Mouse (Mus musculus) ovary, postnatal 10 days (tissue): ENCODE results near the gene Dnah6.
A peak's percentile ranks its signal among the peaks of the same experiment; 100 is the strongest.

Experiments
- DNase-seq: peaks from one replicate; pipeline ENCODE4 v3.0.0; 2022; ENCODE audit warnings: low spot score

The Dnah6 gene

DNA sequence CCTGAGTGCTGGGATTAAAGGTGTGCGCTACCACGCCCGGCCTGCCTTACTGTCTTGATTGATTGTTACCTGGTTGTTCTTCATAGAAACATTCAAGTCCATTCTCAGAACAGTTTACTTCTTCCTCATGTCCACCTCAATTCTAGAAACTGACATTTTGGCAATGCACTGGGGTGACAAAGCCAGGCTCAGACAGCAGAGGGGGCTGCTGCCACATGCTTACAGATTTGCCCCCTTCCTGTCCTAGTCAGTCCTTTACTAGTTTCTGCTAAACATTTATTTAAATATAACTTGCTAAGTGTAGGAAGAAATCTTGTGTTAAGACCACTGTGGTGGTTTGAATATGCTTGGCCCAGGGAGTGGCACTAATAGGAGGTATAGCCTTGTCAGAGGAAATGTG, 192.6 kb downstream of the Dnah6 start:
- DNase-seq: no peak

- no peak for DNase-seq
Observed at GRCm38 (mm10) chr6:73027881-73028280, 193.6 kb downstream of the Dnah6 start.

GRCm38 (mm10) chr6:73026898-73027297, 194.6 kb downstream of the Dnah6 start:
- DNase-seq: no peak

GRCm38 (mm10) chr6:73020061-73020460, 201.4 kb downstream of the Dnah6 start:
- DNase-seq: no peak

DNA sequence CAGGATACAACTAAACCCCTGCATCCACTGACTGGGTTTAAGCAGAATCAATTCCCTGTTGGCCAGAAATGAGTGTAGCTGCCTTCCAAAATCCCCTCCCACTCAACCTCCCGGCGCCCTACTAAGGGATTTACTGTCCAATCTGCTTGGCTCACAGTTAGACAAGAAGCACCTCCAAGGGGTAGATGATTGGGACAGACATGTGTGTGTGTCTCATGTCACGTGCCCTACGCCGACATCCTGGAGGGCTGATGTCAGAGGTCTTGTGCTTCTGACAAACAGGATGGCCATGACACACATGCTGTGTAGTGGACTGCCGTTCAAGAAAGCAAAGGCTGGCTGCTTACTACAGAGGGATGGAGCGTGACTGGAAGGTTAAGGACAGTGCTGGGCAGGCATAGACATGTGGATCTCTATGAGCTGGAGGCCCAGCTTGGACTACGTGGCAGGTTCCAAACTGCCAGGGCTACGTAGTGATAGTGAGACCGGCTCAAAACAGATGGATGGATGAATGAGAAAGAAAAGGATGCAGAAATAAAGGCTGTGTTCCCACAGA, 202.6 kb downstream of the Dnah6 start:
- no peak for DNase-seq

- no peak for DNase-seq
Observed at GRCm38 (mm10) chr6:73014317-73015160, 206.9 kb downstream of the Dnah6 start.

DNA sequence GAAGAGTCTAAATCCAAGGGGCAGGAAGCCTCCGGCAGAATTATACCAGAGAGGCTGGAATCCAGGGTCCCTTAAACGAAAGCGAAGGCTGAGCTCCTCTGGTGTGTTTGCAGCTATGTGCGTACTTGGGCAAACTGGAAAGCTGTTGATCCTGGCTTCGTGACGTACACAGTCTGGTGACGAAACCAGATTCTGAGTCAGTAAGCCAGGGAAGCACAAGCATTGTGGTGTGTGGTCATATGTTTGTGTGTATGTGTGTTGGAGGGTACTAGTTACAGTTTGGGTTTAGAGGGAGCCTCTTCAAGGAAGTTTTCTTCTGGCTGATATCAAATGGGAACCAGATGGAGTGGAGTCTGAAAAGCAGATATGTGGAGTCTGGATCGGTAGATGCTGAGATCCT, 208.5 kb downstream of the Dnah6 start:
- DNase-seq: no peak

DNA sequence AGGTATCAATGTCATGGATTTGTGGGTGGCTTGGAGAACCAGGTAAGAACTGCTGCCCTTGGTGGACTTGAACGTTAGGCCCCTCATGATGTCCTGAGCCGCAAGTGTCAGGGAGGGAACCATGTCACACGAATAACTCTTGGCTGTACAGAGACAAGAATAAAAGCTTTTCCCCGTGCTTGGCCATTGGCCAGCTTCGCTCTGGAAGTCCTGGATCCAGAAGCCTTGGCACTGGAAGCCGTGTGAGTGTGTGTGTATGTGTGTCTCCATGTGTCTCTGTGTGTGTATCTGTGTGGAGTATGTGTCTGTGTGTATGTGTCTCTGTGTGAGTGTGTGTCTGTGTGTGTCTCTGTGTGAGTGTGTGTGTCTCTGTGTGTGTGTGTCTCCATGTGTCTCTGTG, 209.6 kb downstream of the Dnah6 start:
- DNase-seq: no peak

DNA sequence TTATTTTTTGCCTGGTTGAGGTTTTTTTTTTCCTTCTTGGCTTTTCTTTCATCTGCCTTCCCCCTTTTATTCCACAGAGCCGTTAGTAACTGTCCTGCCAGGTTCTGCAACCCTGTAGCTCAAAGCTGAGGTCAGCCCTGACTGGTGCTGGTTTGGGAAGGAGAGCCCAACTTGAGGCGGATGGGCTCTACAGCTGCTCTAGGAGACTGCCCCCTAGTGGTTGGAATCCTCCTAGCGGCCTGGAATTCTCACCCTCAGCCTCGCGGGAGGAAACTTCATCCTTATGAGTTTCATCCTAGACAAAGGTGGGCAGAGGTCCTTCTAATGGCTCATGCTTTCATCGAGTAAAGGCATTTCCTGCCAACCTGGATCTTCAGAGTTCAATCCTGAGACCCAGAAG, 211.4 kb downstream of the Dnah6 start:
- peak; percentile 45 for DNase-seq

- no peak for DNase-seq
Observed at GRCm38 (mm10) chr6:73003601-73004000, 217.8 kb downstream of the Dnah6 start.

GRCm38 (mm10) chr6:73002391-73002790, 219.1 kb downstream of the Dnah6 start:
- no peak for DNase-seq

DNA sequence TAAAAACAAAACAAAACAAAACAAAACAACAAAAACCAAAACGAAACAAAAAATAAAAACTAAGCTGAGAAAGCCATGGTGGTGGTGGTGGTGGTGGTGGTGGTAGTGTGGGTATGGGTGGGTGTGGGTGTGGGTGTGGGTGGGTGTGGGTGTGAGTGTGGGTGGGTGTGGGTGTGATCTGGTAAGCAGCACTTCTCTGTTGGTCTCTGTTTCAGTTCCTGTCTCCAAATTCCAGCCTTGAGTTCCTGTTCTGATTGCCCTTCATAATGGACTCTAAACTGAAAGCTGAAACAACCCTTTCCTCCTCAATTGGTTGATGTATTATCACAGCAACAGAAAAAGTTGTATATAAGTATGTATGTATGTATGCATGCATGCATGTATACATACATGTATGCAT, 222.6 kb downstream of the Dnah6 start:
- DNase-seq: no peak

DNA sequence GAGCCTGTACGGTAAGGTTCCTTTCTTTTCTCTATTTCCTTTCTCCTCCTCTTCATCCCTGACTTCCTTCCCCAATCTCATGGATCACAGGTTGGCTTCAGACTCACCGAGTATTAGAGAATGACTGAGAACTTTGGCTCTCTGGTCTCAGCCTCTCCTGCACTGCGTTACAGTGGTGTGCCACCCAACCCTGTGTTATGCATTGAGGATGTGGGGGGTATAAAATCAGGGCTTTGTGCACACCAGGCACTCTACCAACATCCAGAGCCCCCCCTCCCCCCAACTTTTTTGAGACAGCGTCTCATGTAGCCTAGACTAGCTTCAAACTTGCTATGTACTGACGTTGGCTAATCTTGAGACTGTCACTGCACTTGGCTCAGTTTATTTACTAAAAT, 227.8 kb downstream of the Dnah6 start:
- no peak for DNase-seq

DNA sequence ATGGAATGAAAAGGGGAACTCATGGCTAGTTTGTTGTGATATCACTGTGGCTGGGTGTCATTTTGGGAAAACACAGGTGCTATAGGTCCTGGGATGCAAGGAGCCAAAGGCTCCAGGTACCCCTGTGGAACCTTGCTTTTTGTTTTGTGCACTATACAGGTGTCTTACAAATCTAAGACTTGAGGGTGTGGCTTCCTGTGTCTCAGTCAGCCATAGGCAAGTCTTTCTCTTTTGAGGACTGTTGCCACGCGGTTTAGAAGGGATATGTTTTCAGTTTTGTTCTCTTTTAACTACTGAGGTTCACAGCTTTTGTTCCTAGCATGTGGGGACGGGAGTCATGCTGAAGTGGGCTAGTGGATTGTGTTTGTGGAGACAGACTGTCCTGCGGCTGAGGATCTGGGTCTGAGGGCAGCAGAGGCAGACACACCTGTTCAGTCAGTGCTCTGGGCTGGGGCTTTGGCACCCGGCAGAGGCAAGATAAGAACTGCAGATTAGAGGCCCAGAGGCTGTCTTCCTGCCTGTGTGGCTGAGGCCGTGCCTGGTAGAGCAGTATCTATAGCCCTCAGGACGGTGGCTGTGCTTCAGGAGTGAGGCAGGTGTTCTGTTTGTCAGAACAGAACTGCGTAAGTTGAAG, 228.3 kb downstream of the Dnah6 start:
- no peak for DNase-seq

- DNase-seq: no peak
Observed at GRCm38 (mm10) chr6:72990206-72990605, 231.2 kb downstream of the Dnah6 start.

DNA sequence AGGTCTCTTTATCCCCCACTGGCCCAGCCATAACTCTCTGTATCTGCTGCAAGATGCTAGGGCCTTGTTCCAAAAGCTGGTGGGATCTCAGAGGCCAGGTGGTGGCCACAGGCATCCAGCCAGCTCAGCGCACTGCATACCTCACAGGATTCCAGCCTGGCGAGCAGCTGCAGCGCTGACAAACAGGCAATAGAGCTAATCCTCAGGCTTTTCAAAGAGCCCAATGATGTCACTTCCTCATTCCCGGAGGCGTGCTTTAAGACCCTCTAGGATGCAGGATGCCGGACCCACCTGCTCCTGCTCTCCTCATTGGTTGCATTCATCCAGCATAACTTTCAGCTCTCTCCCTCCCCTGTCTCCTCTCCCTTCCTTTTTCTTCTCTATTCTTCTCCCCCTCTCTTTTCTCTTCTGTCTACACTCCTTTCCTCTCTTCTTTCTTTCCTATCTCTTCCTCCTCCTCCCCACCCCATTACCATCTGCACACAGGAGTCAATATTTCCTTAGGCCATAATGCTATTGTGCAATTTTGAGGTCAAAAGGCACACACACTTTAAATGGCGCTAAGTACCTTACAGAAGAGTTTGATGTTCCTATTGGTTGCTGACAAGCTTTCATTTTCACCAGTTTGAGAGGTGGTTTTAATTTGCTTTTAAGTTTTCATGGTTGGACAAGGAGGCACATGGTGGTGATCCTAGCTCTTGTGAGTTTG, 232.3 kb downstream of the Dnah6 start:
- DNase-seq: no peak

GRCm38 (mm10) chr6:72982506-72982905, 238.9 kb downstream of the Dnah6 start:
- no peak for DNase-seq

GRCm38 (mm10) chr6:72981851-72982250, 239.6 kb downstream of the Dnah6 start:
- DNase-seq: no peak

GRCm38 (mm10) chr6:72981124-72981651, 240.3 kb downstream of the Dnah6 start:
- DNase-seq: peak; percentile 48

DNA sequence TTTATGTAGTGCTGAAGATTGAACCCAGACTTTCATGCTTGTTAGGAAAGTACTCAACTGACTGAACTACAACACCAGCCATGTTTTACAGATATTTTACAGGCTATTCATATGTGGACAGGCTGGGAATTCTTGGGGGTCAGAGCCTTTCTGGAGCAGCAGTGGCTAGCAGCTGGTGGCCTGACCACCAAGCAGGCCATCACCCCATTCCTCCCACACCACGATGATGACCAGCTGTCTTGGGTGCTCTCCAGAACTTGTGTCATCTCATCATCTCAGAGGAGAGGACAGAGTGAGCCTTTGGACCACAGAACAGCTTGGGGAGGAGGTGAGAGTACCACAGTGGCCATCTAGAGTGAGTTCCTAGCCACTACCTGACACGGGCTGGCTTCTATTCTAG, 244.6 kb downstream of the Dnah6 start:
- DNase-seq: no peak

- DNase-seq: no peak
Observed at GRCm38 (mm10) chr6:72971074-72971473, 250.4 kb downstream of the Dnah6 start.

DNA sequence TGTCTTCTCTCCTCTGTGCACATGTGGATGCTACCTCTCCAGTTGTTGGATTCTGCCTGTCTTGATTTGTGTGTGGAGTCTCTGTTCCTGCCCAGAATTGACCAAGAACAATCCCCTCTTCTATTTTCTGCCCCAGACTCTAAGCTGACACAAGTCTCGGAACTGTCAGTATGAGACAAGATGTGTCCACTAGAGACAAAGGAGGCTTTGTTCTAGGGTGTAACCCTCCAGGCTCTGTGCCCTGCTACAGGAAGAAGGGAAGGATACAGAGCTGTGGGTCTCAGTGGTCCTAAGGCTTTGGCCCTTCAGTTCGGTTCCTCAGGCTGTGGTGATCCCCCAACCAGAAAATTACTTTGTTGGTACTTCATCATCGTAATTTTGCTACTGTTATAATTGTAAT, 251.7 kb downstream of the Dnah6 start:
- DNase-seq: no peak
